Mouse (Mus musculus): ENCODE measurements around the gene Hoxa2. TPM values are rescaled to one million over a fixed set of nuclear protein-coding genes. Genes with fewer than 3 reads are reported as not detected.

Gene Hoxa2
- polyA plus RNA-seq, 1 experiment from 2014 or later = 68.1 TPM

DNA sequence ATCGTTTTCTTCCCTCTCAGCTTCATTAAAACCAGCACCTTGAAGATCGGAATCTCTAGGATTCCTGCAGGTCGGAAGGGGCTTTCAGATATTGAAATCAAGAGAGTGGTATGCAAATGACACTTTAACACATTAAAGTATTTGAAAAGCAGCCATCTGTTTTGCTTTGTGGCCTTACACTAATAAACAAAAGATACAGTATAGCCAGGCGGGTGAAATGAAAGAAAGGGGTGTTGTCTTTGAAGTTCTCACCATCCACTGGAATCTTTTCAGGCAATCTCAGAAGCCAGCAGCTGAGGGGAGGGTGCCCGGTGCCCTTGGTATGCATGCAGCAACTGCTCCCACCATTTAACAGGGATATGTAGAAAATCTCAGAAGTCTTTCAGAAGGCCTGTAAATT lies 10.6 kb downstream of the Hoxa2 start:
- Histone ChIP-seq H3K36me3 (ENCODE audit: control insufficient read depth, insufficient read depth, low read length) (no peaks in the 10 kb centered on the region), H3K4me2 (replicated peaks; ENCODE audit: low read depth, low read length) (peak overlapping the region; percentile 6), H3K4me1 (replicated peaks; ENCODE audit: control insufficient read depth, insufficient read depth, low read length) (no peaks in the 10 kb centered on the region), H3K9ac (ENCODE audit: low read depth, low read length) (no peak overlapping the region), H3K4me3 (ENCODE audit: low read depth, low read length) (no peak overlapping the region), H3K27ac (ENCODE audit: low read depth, low read length) (no peak overlapping the region), H3K9me3 (ENCODE audit: control insufficient read depth, low read length) (no peaks in the 10 kb centered on the region), H3K27me3 (ENCODE audit: control insufficient read depth, insufficient read depth, low read length) (peaks cover 74% of the 10 kb centered on the region)
- ATAC-seq (ENCODE audit: low FRiP score) (no peak), DNase-seq (ENCODE audit: low spot score) (peak; percentile 37)
- 10% methylated on average over 5 of the region's 5 CpGs for WGBS

DNA sequence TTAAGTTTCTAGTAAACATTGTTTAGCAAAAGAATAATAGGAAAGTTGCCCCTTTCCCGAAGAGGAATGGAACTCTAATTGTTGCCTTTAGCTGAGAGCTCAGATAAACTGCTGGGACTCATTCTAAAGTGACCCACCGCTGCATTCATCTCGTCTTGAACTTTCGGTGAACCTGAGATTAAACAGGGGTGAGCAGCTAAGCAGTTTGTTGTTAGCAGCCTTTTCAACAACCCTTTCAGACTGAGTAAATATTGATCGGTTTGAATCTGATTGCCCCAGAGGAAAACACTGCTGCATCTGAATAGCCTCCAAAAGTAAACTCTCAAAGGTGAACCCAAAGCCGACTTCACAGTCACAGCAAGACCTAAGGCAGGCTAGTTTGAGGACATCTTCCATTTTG lies 11.4 kb downstream of the Hoxa2 start:
- Histone ChIP-seq H3K36me3 (ENCODE audit: control insufficient read depth, insufficient read depth, low read length) (no peaks in the 10 kb centered on the region), H3K9ac (ENCODE audit: low read depth, low read length) (no peak overlapping the region), H3K4me3 (ENCODE audit: low read depth, low read length) (no peak overlapping the region), H3K4me1 (replicated peaks; ENCODE audit: control insufficient read depth, insufficient read depth, low read length) (no peaks in the 10 kb centered on the region), H3K27ac (ENCODE audit: low read depth, low read length) (no peak overlapping the region), H3K4me2 (replicated peaks; ENCODE audit: low read depth, low read length) (no peak overlapping the region), H3K9me3 (ENCODE audit: control insufficient read depth, low read length) (no peaks in the 10 kb centered on the region), H3K27me3 (ENCODE audit: control insufficient read depth, insufficient read depth, low read length) (peaks cover 73% of the 10 kb centered on the region)
- ATAC-seq (ENCODE audit: low FRiP score) = no peak
- 1% methylated on average over 6 of the region's 6 CpGs for WGBS
- DNase-seq (ENCODE audit: low spot score) = no peak

DNA sequence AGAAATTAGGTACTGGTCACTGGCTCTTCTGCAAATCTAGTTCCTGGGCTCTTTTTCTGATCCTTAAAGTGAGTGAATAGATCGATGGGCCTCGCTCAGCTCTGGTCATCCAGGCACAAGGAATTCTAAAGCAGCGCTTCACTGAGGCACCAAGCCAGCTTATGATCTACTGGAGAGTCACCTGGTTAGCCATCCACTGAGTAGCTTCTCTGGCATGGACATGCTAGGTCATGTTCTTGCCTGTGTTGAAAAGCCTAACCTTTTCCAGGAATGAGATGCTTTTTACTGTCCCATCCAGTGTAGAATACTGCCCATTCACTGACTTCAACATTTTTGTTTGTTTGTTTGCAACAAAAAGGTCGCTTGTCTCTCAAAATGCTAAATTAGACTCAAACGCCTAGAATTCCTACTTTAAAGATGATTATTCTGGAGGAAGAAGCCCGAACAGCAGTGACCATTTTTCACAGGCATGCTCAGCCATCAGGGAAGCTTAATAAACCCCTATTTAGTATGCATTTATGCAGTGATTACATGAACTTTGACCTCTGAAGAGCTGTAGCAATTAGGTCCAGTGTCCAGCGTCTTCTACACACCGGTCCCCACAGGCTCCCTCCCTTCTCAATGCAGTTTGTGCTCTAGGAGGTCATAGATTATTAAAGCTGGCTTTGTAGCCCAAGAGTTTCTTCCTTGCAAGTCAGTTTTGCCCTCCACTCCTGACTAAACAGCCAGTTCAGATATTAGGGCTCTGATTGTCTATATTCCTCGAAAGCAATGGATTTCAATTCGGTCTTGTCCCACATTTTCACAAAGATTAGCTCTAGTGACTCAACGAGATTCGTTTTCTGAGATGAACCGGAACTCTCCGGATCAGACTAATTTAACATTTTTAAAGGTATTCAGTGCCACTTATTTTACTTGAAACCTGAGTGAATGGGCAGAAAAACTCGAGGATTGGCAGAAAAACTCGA lies 12.1 kb downstream of the Hoxa2 start:
- DNase-seq (ENCODE audit: low spot score) (peak; percentile 51), ATAC-seq (ENCODE audit: low FRiP score) (no peak)
- Histone ChIP-seq H3K4me2 (replicated peaks; ENCODE audit: low read depth, low read length) (no peak overlapping the region), H3K27me3 (ENCODE audit: control insufficient read depth, insufficient read depth, low read length) (peaks cover 66% of the 10 kb centered on the region), H3K9ac (ENCODE audit: low read depth, low read length) (no peak overlapping the region), H3K27ac (ENCODE audit: low read depth, low read length) (no peak overlapping the region), H3K9me3 (ENCODE audit: control insufficient read depth, low read length) (no peaks in the 10 kb centered on the region), H3K4me3 (ENCODE audit: low read depth, low read length) (no peak overlapping the region), H3K4me1 (replicated peaks; ENCODE audit: control insufficient read depth, insufficient read depth, low read length) (no peaks in the 10 kb centered on the region), H3K36me3 (ENCODE audit: control insufficient read depth, insufficient read depth, low read length) (no peaks in the 10 kb centered on the region)
- WGBS = 4% methylated on average over 16 of the region's 16 CpGs

GRCm38 (mm10) chr6:52151571-52151970 lies 13.1 kb downstream of the Hoxa2 start:
- peak; percentile 39 for DNase-seq (ENCODE audit: low spot score)
- Histone ChIP-seq H3K9ac (ENCODE audit: low read depth, low read length) (no peak overlapping the region), H3K36me3 (ENCODE audit: control insufficient read depth, insufficient read depth, low read length) (no peaks in the 10 kb centered on the region), H3K4me3 (ENCODE audit: low read depth, low read length) (no peak overlapping the region), H3K9me3 (ENCODE audit: control insufficient read depth, low read length) (no peaks in the 10 kb centered on the region), H3K27me3 (ENCODE audit: control insufficient read depth, insufficient read depth, low read length) (peaks cover 57% of the 10 kb centered on the region), H3K27ac (ENCODE audit: low read depth, low read length) (no peak overlapping the region), H3K4me2 (replicated peaks; ENCODE audit: low read depth, low read length) (no peak overlapping the region), H3K4me1 (replicated peaks; ENCODE audit: control insufficient read depth, insufficient read depth, low read length) (no peaks in the 10 kb centered on the region)
- WGBS = 18% methylated on average over 4 of the region's 4 CpGs
- ATAC-seq (ENCODE audit: low FRiP score) = no peak

GRCm38 (mm10) chr6:52150401-52150966 lies 14.1 kb downstream of the Hoxa2 start:
- no peak for ATAC-seq (ENCODE audit: low FRiP score)
- no peaks in the 10 kb centered on the region for H3K36me3 ChIP-seq (ENCODE audit: control insufficient read depth, insufficient read depth, low read length)
- no peak overlapping the region for H3K27ac ChIP-seq (ENCODE audit: low read depth, low read length)
- no peak overlapping the region for H3K9ac ChIP-seq (ENCODE audit: low read depth, low read length)
- peak; percentile 51 for DNase-seq (ENCODE audit: low spot score)
- H3K9me3 ChIP-seq (ENCODE audit: control insufficient read depth, low read length) = no peaks in the 10 kb centered on the region
- WGBS = 6% methylated on average over 16 of the region's 16 CpGs
- no peak overlapping the region for H3K4me3 ChIP-seq (ENCODE audit: low read depth, low read length)
- H3K27me3 ChIP-seq (ENCODE audit: control insufficient read depth, insufficient read depth, low read length) = peaks cover 46% of the 10 kb centered on the region
- no peak overlapping the region for H3K4me2 ChIP-seq (replicated peaks; ENCODE audit: low read depth, low read length)
- H3K4me1 ChIP-seq (replicated peaks; ENCODE audit: control insufficient read depth, insufficient read depth, low read length) = no peaks in the 10 kb centered on the region

DNA sequence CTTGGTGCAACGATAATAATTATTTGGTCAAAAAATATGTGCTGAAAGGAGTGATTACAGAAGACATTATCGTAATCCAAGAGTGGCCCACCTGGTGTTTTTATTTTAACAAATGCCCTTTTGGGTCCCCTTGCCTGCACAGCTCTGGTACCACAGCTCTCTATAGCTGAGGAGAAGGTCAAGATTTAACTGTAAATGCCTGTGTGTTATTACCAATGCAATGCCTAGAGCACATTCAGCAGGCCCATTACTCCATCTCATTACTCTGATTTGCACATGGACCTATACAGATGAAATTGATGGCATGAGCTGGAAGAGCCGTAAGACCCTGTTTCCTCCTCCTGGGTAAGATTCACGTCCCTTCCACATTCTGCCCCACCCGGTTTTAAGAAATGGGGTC lies 25.5 kb downstream of the Hoxa2 start:
- Histone ChIP-seq H3K36me3 (ENCODE audit: control insufficient read depth, insufficient read depth, low read length) (no peaks in the 10 kb centered on the region), H3K27me3 (ENCODE audit: control insufficient read depth, insufficient read depth, low read length) (no peaks in the 10 kb centered on the region), H3K9me3 (ENCODE audit: control insufficient read depth, low read length) (no peaks in the 10 kb centered on the region), H3K4me1 (replicated peaks; ENCODE audit: control insufficient read depth, insufficient read depth, low read length) (no peaks in the 10 kb centered on the region), H3K9ac (ENCODE audit: low read depth, low read length) (no peak overlapping the region), H3K4me2 (replicated peaks; ENCODE audit: low read depth, low read length) (no peak overlapping the region), H3K4me3 (ENCODE audit: low read depth, low read length) (no peak overlapping the region), H3K27ac (ENCODE audit: low read depth, low read length) (no peak overlapping the region)
- DNase-seq (ENCODE audit: low spot score) (no peak), ATAC-seq (ENCODE audit: low FRiP score) (no peak)
- 79% methylated on average over 5 of the region's 5 CpGs for whole genome bisulfite sequencing

- Histone ChIP-seq H3K27ac (ENCODE audit: low read depth, low read length) (peak overlapping the region; percentile 1; the same call in 1 of the 2 replicates), H3K4me1 (replicated peaks; ENCODE audit: control insufficient read depth, insufficient read depth, low read length) (no peaks in the 10 kb centered on the region), H3K4me3 (ENCODE audit: low read depth, low read length) (no peak overlapping the region), H3K4me2 (replicated peaks; ENCODE audit: low read depth, low read length) (no peak overlapping the region), H3K27me3 (ENCODE audit: control insufficient read depth, insufficient read depth, low read length) (no peaks in the 10 kb centered on the region), H3K9me3 (ENCODE audit: control insufficient read depth, low read length) (no peaks in the 10 kb centered on the region), H3K9ac (ENCODE audit: low read depth, low read length) (no peak overlapping the region), H3K36me3 (ENCODE audit: control insufficient read depth, insufficient read depth, low read length) (no peaks in the 10 kb centered on the region)
- no peak for ATAC-seq (ENCODE audit: low FRiP score)
- no peak for DNase-seq (ENCODE audit: low spot score)
- WGBS = 62% methylated on average over 10 of the region's 10 CpGs
Observed at GRCm38 (mm10) chr6:52138576-52138975, 26.1 kb downstream of the Hoxa2 start.

DNA sequence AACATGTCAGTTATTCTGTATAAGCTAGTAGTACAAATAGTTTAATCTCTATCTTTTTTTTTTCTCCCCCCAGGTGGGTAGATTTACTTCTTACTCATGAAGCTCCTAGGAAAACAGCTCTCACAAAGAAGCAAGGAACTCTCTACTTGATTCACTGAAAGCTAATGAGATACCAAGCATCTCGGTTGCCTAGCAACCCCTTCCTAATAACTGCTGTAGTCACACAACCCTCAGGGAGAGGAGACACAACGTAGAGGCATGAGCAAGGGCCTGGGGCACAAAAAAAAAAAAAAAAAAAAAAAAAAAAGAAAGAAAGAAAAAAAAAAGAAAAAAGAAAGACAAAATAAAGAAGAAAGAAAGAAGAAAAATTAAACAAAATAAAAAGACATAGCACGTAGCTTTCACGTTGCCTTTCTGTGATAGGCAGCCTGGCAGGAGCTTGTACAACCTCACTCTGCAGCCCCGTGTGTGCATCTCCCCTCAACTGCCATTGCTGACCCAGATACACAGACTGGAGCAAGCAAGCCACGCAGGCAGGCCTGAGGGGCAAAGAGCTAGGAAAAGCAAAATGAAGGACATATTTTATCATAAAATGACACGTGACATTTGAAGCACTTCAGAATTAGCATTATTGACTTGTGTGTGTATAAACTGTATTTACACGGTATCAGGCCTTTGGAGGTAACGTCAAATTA lies 26.6 kb downstream of the Hoxa2 start:
- H3K9me3 ChIP-seq (ENCODE audit: control insufficient read depth, low read length) = no peaks in the 10 kb centered on the region
- H3K4me3 ChIP-seq (ENCODE audit: low read depth, low read length) = no peak overlapping the region
- H3K36me3 ChIP-seq (ENCODE audit: control insufficient read depth, insufficient read depth, low read length) = no peaks in the 10 kb centered on the region
- no peak overlapping the region for H3K27ac ChIP-seq (ENCODE audit: low read depth, low read length)
- ATAC-seq (ENCODE audit: low FRiP score) (no peak), DNase-seq (ENCODE audit: low spot score) (peak; percentile 75)
- H3K4me1 ChIP-seq (replicated peaks; ENCODE audit: control insufficient read depth, insufficient read depth, low read length) = no peaks in the 10 kb centered on the region
- WGBS = 53% methylated on average over 9 of the region's 9 CpGs
- H3K9ac ChIP-seq (ENCODE audit: low read depth, low read length) = no peak overlapping the region
- no peak overlapping the region for H3K4me2 ChIP-seq (replicated peaks; ENCODE audit: low read depth, low read length)
- no peaks in the 10 kb centered on the region for H3K27me3 ChIP-seq (ENCODE audit: control insufficient read depth, insufficient read depth, low read length)
